Mouse (Mus musculus): ENCODE measurements around the gene Gm5797.
"Not testable (repeated sequence)": the region's sequence is repeated elsewhere in the genome, so short reads cannot be mapped to it uniquely, and the experiment has no call there.

Gene Gm5797

DNA sequence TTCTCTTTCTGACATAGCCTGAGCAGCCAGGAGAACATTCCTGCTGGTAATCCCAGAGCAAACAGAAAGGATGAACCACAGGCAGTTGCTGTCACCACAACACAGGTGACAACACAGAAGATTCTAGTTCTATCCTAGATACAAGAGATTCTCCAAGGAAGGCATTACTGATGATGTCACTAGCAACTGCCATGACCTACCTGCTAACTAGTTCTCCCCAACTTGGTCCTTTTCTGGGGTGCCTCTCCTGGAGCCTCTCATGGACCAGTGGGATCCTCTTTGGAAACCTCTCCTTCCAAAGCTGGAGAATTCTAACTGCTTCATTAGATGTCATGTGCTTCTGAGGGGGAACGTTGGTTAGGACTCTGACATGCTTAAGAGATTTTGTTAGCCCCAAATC is at the start of gene Gm5797:
TSS of gene Gm5797 (minus strand) at position 101 of the 400 bp plus-strand sequence.
- not testable (repeated sequence) for DNase-seq

DNA sequence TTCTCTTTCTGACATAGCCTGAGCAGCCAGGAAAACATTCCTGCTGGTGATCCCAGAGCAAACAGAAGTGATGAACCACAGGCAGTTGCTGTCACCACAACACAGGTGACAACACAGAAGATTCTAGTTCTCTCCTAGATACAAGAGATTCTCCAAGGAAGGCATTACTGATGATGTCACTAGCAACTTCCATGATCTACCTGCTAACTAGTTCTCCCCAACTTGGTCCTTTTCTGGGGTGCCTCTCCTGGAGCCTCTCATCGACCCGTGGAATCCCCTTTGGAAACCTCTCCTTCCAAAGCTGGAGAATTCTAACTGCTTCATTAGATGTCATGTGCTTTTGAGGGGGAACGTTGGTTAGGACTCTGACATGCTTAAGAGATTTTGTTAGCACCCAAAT is 32.8 kb upstream of the Gm5797 start, which contains the start of gene Gm8374:
TSS of gene Gm8374 (minus strand) at position 101 of the 400 bp plus-strand sequence.
- DNase-seq: not testable (repeated sequence)

GRCm38 (mm10) chr14:7315093-7315492 is 17.1 kb downstream of the Gm5797 start:
- not testable (repeated sequence) for DNase-seq

DNA sequence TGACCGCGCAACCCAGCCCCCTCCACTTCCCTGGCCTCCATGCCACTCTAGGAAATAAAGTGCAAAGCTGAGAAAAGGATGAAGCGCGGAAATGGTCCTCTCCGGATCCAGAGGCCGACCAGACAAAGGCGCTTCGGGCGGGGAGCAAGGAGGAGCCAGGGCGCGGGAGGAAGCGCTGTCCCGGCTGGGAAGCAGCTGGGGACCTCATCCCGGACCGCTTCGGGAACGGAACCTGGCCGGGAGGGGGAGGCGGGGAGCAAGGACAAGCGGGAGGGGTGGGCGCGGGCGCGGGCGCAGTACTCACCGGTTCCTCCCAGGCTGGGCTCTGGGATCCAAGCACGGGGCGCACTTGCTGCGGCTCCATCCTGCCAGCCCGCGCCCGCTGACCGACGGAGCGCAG is 17.5 kb downstream of the Gm5797 start, which contains the start of gene Gm3739:
TSS of gene Gm3739 (minus strand) at position 389 of the 400 bp plus-strand sequence.
- DNase-seq: not testable (repeated sequence)

All from lung, postnatal 14 days (tissue).